7 mouse cellular contexts compared by ENCODE assay signal in the genomic region with DNA sequence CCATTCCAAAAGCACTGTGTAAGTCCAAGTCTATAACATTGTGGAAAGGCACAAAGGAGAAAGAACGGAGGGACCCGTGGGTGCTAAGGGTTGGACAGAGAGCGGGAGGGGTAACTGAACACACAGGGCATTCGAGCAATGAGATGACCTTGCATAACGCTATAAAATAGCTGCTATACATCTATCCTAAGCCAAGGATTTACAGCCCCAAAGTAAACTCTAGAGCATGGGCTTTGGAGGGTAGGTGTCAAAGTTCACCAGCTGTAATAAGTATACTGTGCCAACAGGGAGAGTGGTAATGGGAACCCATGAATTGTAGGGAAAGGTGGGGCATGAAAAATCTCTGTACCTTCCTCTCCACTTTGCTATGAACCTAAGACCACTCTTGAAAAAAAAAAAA. TPM values are rescaled to one million over a fixed set of nuclear protein-coding genes. Genes with fewer than 3 reads are reported as not detected.
DNase-seq lines count a peak whose midpoint lies in the region; ATAC-seq and TF ChIP-seq lines count a peak whose summit lies in the region.

Gene Ola1 (minus strand): TSS at position 12 of the 400 bp plus-strand sequence.

- no peak within 1 kb of the TSS; the same call in 1 of the 2 replicates for H3K4me2 ChIP-seq in intestine, embryonic 15.5 days (replicated peaks)

- no peak for TF ChIP-seq RAD21 in MEL (IDR thresholded peaks at IDR 0.05; ENCODE audit: low read depth, low read length)

- no peaks in the 10 kb centered on the region for H3K27me3 ChIP-seq in MEL (ENCODE audit: control insufficient read depth in 1 of 2, insufficient read depth in 2 of 2, low read length in 2 of 2)
- no peaks in the 10 kb centered on the region for H3K27me3 ChIP-seq in intestine, embryonic 15.5 days (replicated peaks)

- 59% methylated on average over 5 of the region's 5 CpGs for WGBS in intestine, embryonic 15.5 days

- ATAC-seq in intestine, embryonic 15.5 days: peak; percentile 73
- no peak for ATAC-seq in megakaryocyte-erythroid progenitor cell, adult 5-6 weeks (replicated peaks; ENCODE audit: low FRiP score, low TSS enrichment, poor library complexity, severe bottlenecking)

- H3K27ac ChIP-seq in MEL (ENCODE audit: control insufficient read depth, low read depth, low read length): no peak within 1 kb of the TSS
- 0 out of 2 replicates have a peak within 1 kb of the TSS, but pooled peaks have one; percentile 28 for H3K27ac ChIP-seq in intestine, embryonic 15.5 days

- H3K36me3 ChIP-seq in MEL (ENCODE audit: control insufficient read depth in 1 of 2, insufficient read depth in 2 of 2, low read length in 2 of 2): peaks cover 0 to 4% of the 10 kb centered on the region in 2 experiments; a peak in 1 of 4 replicates
- H3K36me3 ChIP-seq in intestine, embryonic 15.5 days: no peaks in the 10 kb centered on the region

- no peak for TF ChIP-seq POLR2A in MEL (IDR thresholded peaks at IDR 0.05; ENCODE audit: control insufficient read depth in 1 of 2, insufficient read depth in 1 of 2, low read depth in 1 of 2, low read length in 2 of 2, poor library complexity in 1 of 2)

- DNase-seq in MEL (ENCODE audit: low read depth, low spot score): no peak
- no peak for DNase-seq in adrenal gland, postnatal 36 days
- no peak for DNase-seq in gastrocnemius, postnatal 25 days
- no peak for DNase-seq in kidney, postnatal 10 days
- no peak for DNase-seq in thymus, postnatal 10 days (ENCODE audit: low spot score in 2 of 2)

- no peak within 1 kb of the TSS for H3K4me3 ChIP-seq in MEL (ENCODE audit: control insufficient read depth in 1 of 2, insufficient read depth in 1 of 2, low read depth in 2 of 2, low read length in 2 of 2)
- H3K4me3 ChIP-seq in intestine, embryonic 15.5 days (replicated peaks): no peak within 1 kb of the TSS

- TF ChIP-seq CTCF in MEL (IDR thresholded peaks at IDR 0.05 in 2 of 3, conservative IDR thresholded peaks at IDR 0.05 in 1 of 3; ENCODE audit: control insufficient read depth in 1 of 3, insufficient read depth in 1 of 3, low read depth in 2 of 3, low read length in 3 of 3, poor library complexity in 1 of 3, severe bottlenecking in 1 of 3): no peak

- no peak for TF ChIP-seq EP300 in MEL (IDR thresholded peaks at IDR 0.05; ENCODE audit: low read depth in 1 of 2, low read length in 2 of 2)

- no peaks in the 10 kb centered on the region for H3K9me3 ChIP-seq in MEL (replicated peaks; ENCODE audit: insufficient read depth, low read length)
- H3K9me3 ChIP-seq in intestine, embryonic 15.5 days: no peaks in the 10 kb centered on the region

- no peaks in the 10 kb centered on the region for H3K4me1 ChIP-seq in MEL (ENCODE audit: control insufficient read depth in 1 of 2, insufficient read depth in 2 of 2, low read length in 2 of 2)
- no peaks in the 10 kb centered on the region for H3K4me1 ChIP-seq in intestine, embryonic 15.5 days (replicated peaks)

- no peak within 1 kb of the TSS for H3K9ac ChIP-seq in MEL (ENCODE audit: control insufficient read depth, low read depth, low read length, poor library complexity, severe bottlenecking)
- H3K9ac ChIP-seq in intestine, embryonic 15.5 days: no peak within 1 kb of the TSS

- H3K79me2 ChIP-seq in MEL (ENCODE audit: control insufficient read depth, insufficient read depth, low read length, poor library complexity): peaks cover 4% of the 10 kb centered on the region

TF ChIP-seq in MEL, 35 proteins besides CTCF, POLR2A, EP300 and RAD21:
- TF ChIP-seq ZKSCAN1 (IDR thresholded peaks at IDR 0.05; ENCODE audit: low read depth, low read length): no peak

RNA-seq across cellular contexts. Expression of gene Ola1, which starts in this region (rescaled TPM):
- 69.7 and 75.8 TPM in 2 replicates for total RNA-seq in MEL (2012; rRNA removed)
- polyA plus RNA-seq in MEL (2012; ENCODE audit: insufficient read depth in 1 of 2, insufficient read length in 2 of 2, low read depth in 1 of 2, low replicate concordance in 2 of 2, missing spikeins in 1 of 2): 10 to 100 TPM in 1 of 2 experiments, not detected in 1; 86.0 TPM
- total RNA-seq in adrenal gland, postnatal 36 days (2021): 10 to 100 TPM; 52.4 to 57.9 TPM
- 10 to 100 TPM; 66.1 to 68.9 TPM for total RNA-seq in gastrocnemius, postnatal 25 days (2021)
- polyA plus RNA-seq in intestine, embryonic 15.5 days (2015; fragmentation: Nextera tagmentation; extraction: Ambion mirVana): 84.7 and 98.7 TPM in 2 replicates
- 97.4 and 126 TPM in 2 replicates for total RNA-seq in megakaryocyte-erythroid progenitor cell, adult 5-6 weeks (2014; fragmentation: Nextera tagmentation)
- total RNA-seq in megakaryocyte-erythroid progenitor cell, adult 5-6 weeks (2017): 149 and 159 TPM in 2 replicates
